Comparison of ENCODE assay signal across 9 mouse cellular contexts in the genomic region with DNA sequence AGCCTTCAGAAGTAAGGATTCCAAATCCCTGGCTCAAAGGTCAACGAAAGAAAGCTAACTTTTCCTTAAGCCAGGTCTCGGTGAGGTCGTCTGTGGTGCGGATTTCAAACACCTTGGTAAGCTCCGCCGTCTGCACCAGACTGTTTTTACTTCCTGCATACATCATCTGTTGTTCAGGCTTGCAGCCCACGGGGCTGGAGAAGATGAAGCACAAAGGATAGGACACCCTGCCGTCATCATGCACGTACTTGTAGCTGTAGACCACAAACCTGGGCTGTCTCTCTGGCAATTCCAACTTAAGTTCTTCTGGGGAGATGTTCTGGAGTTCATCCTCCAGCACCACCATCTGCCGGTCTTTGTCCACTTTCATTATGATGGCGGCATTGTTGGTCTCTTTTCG. TPM values are rescaled to one million over a fixed set of nuclear protein-coding genes. Genes with fewer than 3 reads are reported as not detected.
DNase-seq lines count a peak whose midpoint lies in the region; ATAC-seq and TF ChIP-seq lines count a peak whose summit lies in the region.
"Not testable (repeated sequence)": the region's sequence is repeated elsewhere in the genome, so short reads cannot be mapped to it uniquely, and the experiment has no call there.
"Had no signal": no experiment of that assay in that cellular context is flagged by ENCODE, and none has a peak within 500 bp of the region (broad histone marks: within the 10 kb centered on the region; RNA-seq: fewer than 3 reads in every experiment).

No protein-coding gene starts in this region.

- TF ChIP-seq EP300 in CH12.LX (IDR thresholded peaks at IDR 0.05; ENCODE audit: low read length); lung, postnatal 0 days (IDR thresholded peaks at IDR 0.05): not testable (repeated sequence)
- 0 out of 2 replicates have a peak, but pooled peaks have one; percentile 27 for TF ChIP-seq EP300 in ES-Bruce4 (IDR thresholded peaks at IDR 0.05; ENCODE audit: insufficient read depth, low read depth, low read length)

- not testable (repeated sequence) for TF ChIP-seq RAD21 in CH12.LX (IDR thresholded peaks at IDR 0.05; ENCODE audit: low read depth, low read length)

- H3K27ac ChIP-seq in CH12.LX (ENCODE audit: insufficient read depth, low read depth); heart, embryonic 12.5 days (ENCODE audit: poor library complexity, severe bottlenecking); lung, postnatal 0 days (ENCODE audit: low read length): not testable (repeated sequence)
- H3K27ac ChIP-seq in ES-Bruce4 (ENCODE audit: insufficient read depth, low read length): peak overlapping the region; percentile 50; the same call in 1 of the 2 replicates
- H3K27ac ChIP-seq in ES-E14 (ENCODE audit: insufficient read depth, low read depth, low read length, poor library complexity, severe bottlenecking): peak overlapping the region; percentile 76

- H3K4me1 ChIP-seq in CH12.LX (ENCODE audit: control insufficient read depth in 1 of 2, insufficient read depth in 2 of 2); ES-Bruce4 (ENCODE audit: control insufficient read depth, insufficient read depth, low read length); heart, embryonic 12.5 days (replicated peaks); lung, postnatal 0 days (ENCODE audit: insufficient read depth, low read depth, low read length): not testable (repeated sequence)
- peaks cover 7 to 15% of the 10 kb centered on the region in 2 experiments for H3K4me1 ChIP-seq in ES-E14 (ENCODE audit: control insufficient read depth in 2 of 2, insufficient read depth in 2 of 2, low read length in 2 of 2, poor library complexity in 1 of 2)

- H3K79me2 ChIP-seq in CH12.LX (replicated peaks; ENCODE audit: control insufficient read depth, extremely low read depth, insufficient read depth, poor library complexity, severe bottlenecking): not testable (repeated sequence)

- H3K4me2 ChIP-seq in CH12.LX (ENCODE audit: insufficient read depth, low read depth, poor library complexity, severe bottlenecking): peak overlapping the region; percentile 59
- H3K4me2 ChIP-seq in heart, embryonic 12.5 days: 0 out of 2 replicates have a peak overlapping the region, but pooled peaks have one; percentile 21
- 0 out of 2 replicates have a peak overlapping the region, but pooled peaks have one; percentile 5 for H3K4me2 ChIP-seq in lung, postnatal 0 days (replicated peaks; ENCODE audit: low read depth, low read length)

- not testable (repeated sequence) for H3K27me3 ChIP-seq in CH12.LX (replicated peaks); ES-Bruce4 (ENCODE audit: control insufficient read depth, insufficient read depth, low read length, poor library complexity, severe bottlenecking); heart, embryonic 12.5 days (replicated peaks); lung, postnatal 0 days (replicated peaks; ENCODE audit: insufficient read depth, low read length)

- H3K9me3 ChIP-seq in CH12.LX (replicated peaks; ENCODE audit: low read length); ES-Bruce4 (replicated peaks; ENCODE audit: control insufficient read depth, insufficient read depth, low read length, poor library complexity, severe bottlenecking); ES-E14 (ENCODE audit: control insufficient read depth, insufficient read depth, low read depth, low read length); heart, embryonic 12.5 days (replicated peaks); lung, postnatal 0 days (ENCODE audit: low read length): not testable (repeated sequence)

- in situ Hi-C loops in CH12.LX (cut with MboI; ENCODE audit: low pct_ligation_motif_present, low pct_unique_long_range_greater_than_20kb, low sequenced_read_pairs); ES-E14 (cut with MboI; ENCODE audit: low sequenced_read_pairs in 2 of 2, unreplicated experiment in 2 of 2): not testable (repeated sequence)

- not testable (repeated sequence) for DNase-seq in CH12.LX (ENCODE audit: extremely low read depth); ES-E14 (ENCODE audit: low read depth, low spot score); lung, postnatal 0 days (ENCODE audit: low spot score)
- DNase-seq in ZHBTc4 (ENCODE audit: low read depth, low spot score): peak; percentile 47

- not testable (repeated sequence) for ATAC-seq in heart, embryonic 12.5 days (ENCODE audit: insufficient number of reproducible peaks, low FRiP score); lung, postnatal 0 days
- 0 out of 2 replicates have a peak, but pooled peaks have one; percentile 23 for ATAC-seq in megakaryocyte progenitor cell, adult 5-6 weeks (replicated peaks; ENCODE audit: poor library complexity)
- ATAC-seq in neutrophil, adult 5-6 weeks (ENCODE audit: extremely low read depth, insufficient number of reproducible peaks, low FRiP score, poor library complexity, severe bottlenecking): 0 out of 2 replicates have a peak, but pooled peaks have one; percentile 6

- dilution Hi-C loops in CH12.LX (cut with MboI; ENCODE audit: extremely low pct_ligation_motif_present, extremely low pct_unique_long_range_greater_than_20kb, low sequenced_read_pairs): not testable (repeated sequence)

- H3K4me3 ChIP-seq in CH12.LX (replicated peaks in 1 of 3; ENCODE audit: low read depth in 2 of 3, low read length in 2 of 3, poor library complexity in 1 of 3) (peak overlapping the region in 1 of 3 experiments; percentile 37), ES-E14 (ENCODE audit: insufficient read depth in 1 of 2, low read depth in 1 of 2, low read length in 2 of 2, poor library complexity in 1 of 2, severe bottlenecking in 1 of 2) (peak overlapping the region in 1 of 2 experiments; percentile 14; a peak in 2 of 4 replicates)
- H3K4me3 ChIP-seq in ES-Bruce4 (ENCODE audit: low read depth, low read length); heart, embryonic 12.5 days; lung, postnatal 0 days (ENCODE audit: low read depth, low read length): not testable (repeated sequence)

- not testable (repeated sequence) for H3K36me3 ChIP-seq in CH12.LX (replicated peaks in 1 of 2; ENCODE audit: control insufficient read depth in 1 of 2, insufficient read depth in 1 of 2, low read length in 1 of 2); ES-Bruce4 (ENCODE audit: control insufficient read depth, insufficient read depth, low read length, poor library complexity, severe bottlenecking); ES-E14 (ENCODE audit: control insufficient read depth, insufficient read depth, low read length, poor library complexity, severe bottlenecking); heart, embryonic 12.5 days; lung, postnatal 0 days (ENCODE audit: insufficient read depth, low read length)

- TF ChIP-seq CTCF in CH12.LX (conservative IDR thresholded peaks at IDR 0.05 in 1 of 2, IDR thresholded peaks at IDR 0.05 in 1 of 2; ENCODE audit: low read depth in 2 of 2, low read length in 2 of 2); ES-Bruce4 (IDR thresholded peaks at IDR 0.05; ENCODE audit: low read depth, low read length); lung, postnatal 0 days (IDR thresholded peaks at IDR 0.05): not testable (repeated sequence)

- not testable (repeated sequence) for H3K9ac ChIP-seq in CH12.LX (ENCODE audit: insufficient read depth, low read depth); ES-Bruce4 (ENCODE audit: low read depth, poor library complexity, severe bottlenecking); ES-E14 (ENCODE audit: insufficient read depth, low read depth, low read length, poor library complexity, severe bottlenecking); heart, embryonic 12.5 days; lung, postnatal 0 days (replicated peaks; ENCODE audit: low read depth)

- TF ChIP-seq POLR2A in CH12.LX (IDR thresholded peaks at IDR 0.05; ENCODE audit: low read depth, low read length); ES-Bruce4 (IDR thresholded peaks at IDR 0.05; ENCODE audit: insufficient read depth, low read length): not testable (repeated sequence)

- 54% methylated on average over 12 of the region's 12 CpGs for WGBS in heart, embryonic 12.5 days
- 61% methylated on average over 12 of the region's 12 CpGs for WGBS in lung, postnatal 0 days

RNA-seq across cellular contexts. Expression of gene Ppp1r9a, which starts 9.4 kb away (rescaled TPM):
- total RNA-seq in CH12.LX (2012; rRNA removed) (not detected in 2 replicates), CH12.LX (2014; rRNA removed) (1.0 TPM in 1 of 2 replicates, not detected in the other), ES-E14 (2012; rRNA removed) (22.2 and 38.1 TPM in 2 replicates)
- polyA plus RNA-seq in CH12.LX (2012; ENCODE audit: insufficient read length, low read depth) (0.29 TPM in 1 of 2 replicates, not detected in the other), ES-Bruce4 (2011; ENCODE audit: insufficient read depth, insufficient read length, low read depth, missing spikeins) (33.9 and 38.1 TPM in 2 replicates)
- polyA plus RNA-seq in heart, embryonic 12.5 days (2016; fragmentation: Nextera tagmentation; extraction: Ambion mirVana): 17.4 and 19.0 TPM in 2 replicates
- 11.2 and 16.2 TPM in 2 replicates for polyA plus RNA-seq in lung, postnatal 0 days (2015; fragmentation: Nextera tagmentation; extraction: Ambion mirVana)
- 2.5 and 4.7 TPM in 2 replicates for total RNA-seq in megakaryocyte progenitor cell, adult 5-6 weeks (2015)
- 2.9 and 4.4 TPM in 2 replicates for total RNA-seq in megakaryocyte progenitor cell, adult 5-6 weeks (2017)
- 1.4 and 4.1 TPM in 2 replicates for total RNA-seq in neutrophil, adult 5-6 weeks (2017)
- total RNA-seq: MEL had no signal

Comparison
In these comparisons a context has a peak if more than half of its experiments do, and no peak if none do; other contexts are left out.
1. H3K4me2 ChIP-seq: peak in every context shown above with its lines; median percentile 59 in CH12.LX; 21 in heart, embryonic 12.5 days; 5 in lung, postnatal 0 days.